Mouse (Mus musculus) hindbrain, postnatal 0 days (tissue): ENCODE results near the gene Aqp2. TPM values are rescaled to one million over a fixed set of nuclear protein-coding genes. Genes with fewer than 3 reads are reported as not detected.

Source experiments
- ATAC-seq: fragments of 200-750 bp; cut with Nextera tagmentation; 2 replicates; pipeline ENCODE4 v1.8.0; 2017; ENCODE audit warnings: mild to moderate bottlenecking, moderate TSS enrichment, moderate library complexity
- DNase-seq: peaks from one replicate; pipeline ENCODE4 v3.0.0-alpha.2; 2015; ENCODE audit warnings: low spot score
- H3K27ac ChIP-seq: fragments of 300-500 bp; sonication (generic); 2 replicates; pipeline ENCODE4 v1.5.1; 2014; ENCODE audit warnings: mild to moderate bottlenecking
- H3K27me3 ChIP-seq: fragments of 300-500 bp; sonication (generic); 2 replicates; pipeline ENCODE4 v1.6.1; 2014; ENCODE audit warnings: low read length, mixed read lengths; ENCODE audit not compliant: insufficient read depth
- H3K36me3 ChIP-seq: fragments of 300-500 bp; sonication (generic); 2 replicates; pipeline ENCODE4 v1.6.1; 2014; ENCODE audit warnings: low read length, mixed read lengths; ENCODE audit not compliant: insufficient read depth
- H3K4me1 ChIP-seq: fragments of 300-500 bp; sonication (generic); 2 replicates; pipeline ENCODE4 v1.6.1; 2014; ENCODE audit warnings: antibody characterized with exemption, low read length, mixed read lengths; ENCODE audit not compliant: insufficient read depth
- H3K4me2 ChIP-seq: fragments of 300-500 bp; sonication (generic); 2 replicates; pipeline ENCODE4 v1.6.1; 2014; ENCODE audit warnings: low read depth, mild to moderate bottlenecking, low read length, moderate library complexity, mixed read lengths
- H3K4me3 ChIP-seq: fragments of 300-500 bp; sonication (generic); 2 replicates; pipeline ENCODE4 v1.5.1; 2014; ENCODE audit warnings: low read length
- H3K9ac ChIP-seq: fragments of 300-500 bp; sonication (generic); replicated peaks from 2 replicates; pipeline ENCODE4 v1.6.1; 2014; ENCODE audit warnings: mild to moderate bottlenecking, low read length, moderate library complexity, mixed read lengths
- H3K9me3 ChIP-seq: fragments of 300-500 bp; sonication (generic); 2 replicates; pipeline ENCODE4 v1.6.1; 2016; ENCODE audit warnings: low read length, mixed read lengths
- CTCF ChIP-seq: IDR thresholded peaks from 2 replicates; pipeline ENCODE4 v1.5.1; 2016; ENCODE audit warnings: antibody characterized with exemption, control low read depth, low read depth
- WGBS: fragments of 180-500 bp; shearing (Covaris S2); extraction: QIAGEN DNeasy Blood & Tissue Kit; methylation state at CpG from one replicate; pipeline ENCODE4 v1.1.7; 2014; 5-methylcytosine and 5-hydroxymethylcytosine counted together
- polyA plus RNA-seq: library from polyadenylated mRNA; unstranded; fragments of >200 nt; fragmentation: Nextera tagmentation; extraction: Ambion mirVana; gene quantifications from 2 replicates; pipeline ENCODE4 v1.2.1, GENCODE M21; 2015
- total RNA-seq: library from RNA; depleted of rRNA; stranded (reverse); fragments of >200 nt; gene quantifications from 2 replicates; pipeline ENCODE4 v1.2.3, GENCODE M21; 2014

Gene Aqp2
- total and polyA plus RNA-seq, 2 experiments from 2014 or later: 0.10 TPM; not detected in 1

DNA sequence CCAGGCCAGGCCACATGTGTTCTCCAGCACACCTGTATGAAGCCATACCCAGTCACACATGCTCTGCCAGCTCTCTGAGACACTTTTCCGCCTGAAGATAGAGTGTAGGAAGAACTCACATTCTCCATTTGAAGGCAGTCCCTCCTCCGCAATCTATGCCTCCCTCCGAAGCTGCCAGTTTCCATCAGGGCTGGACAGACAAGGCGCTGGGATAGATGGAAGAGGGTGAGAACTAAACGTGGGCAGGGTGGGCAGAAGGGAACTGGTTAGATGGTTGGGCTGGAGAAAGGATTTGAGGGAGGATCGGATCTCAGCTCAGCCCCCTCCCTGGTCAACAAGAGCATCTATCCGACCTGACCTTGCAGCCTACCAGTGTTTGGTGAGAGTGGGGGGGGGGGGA lies 18.0 kb downstream of the Aqp2 start:
- Histone ChIP-seq H3K27ac (no peak overlapping the region), H3K36me3 (no peaks in the 10 kb centered on the region)

GRCm38 (mm10) chr15:99597596-99597995 lies 18.7 kb downstream of the Aqp2 start:
- no peak for TF ChIP-seq CTCF
- Histone ChIP-seq H3K27me3 (peaks cover 14% of the 10 kb centered on the region; the same call in 1 of the 2 replicates), H3K4me3 (no peak overlapping the region), H3K36me3 (no peaks in the 10 kb centered on the region), H3K4me2 (no peak overlapping the region), H3K9me3 (no peaks in the 10 kb centered on the region), H3K4me1 (peaks cover 7% of the 10 kb centered on the region; the same call in 1 of the 2 replicates), H3K9ac (no peak overlapping the region), H3K27ac (no peak overlapping the region)
- ATAC-seq (no peak), DNase-seq (no peak)
- WGBS: 64% methylated on average over 8 of the region's 8 CpGs

More for the DNA sequence above, 18.0 kb downstream of the Aqp2 start:
- H3K4me2 ChIP-seq: no peak overlapping the region
- peaks cover 7% of the 10 kb centered on the region; the same call in 1 of the 2 replicates for H3K4me1 ChIP-seq
- H3K9me3 ChIP-seq: no peaks in the 10 kb centered on the region
- 62% methylated on average over 7 of the region's 7 CpGs for WGBS
- peaks cover 19% of the 10 kb centered on the region; the same call in 1 of the 2 replicates for H3K27me3 ChIP-seq
- DNase-seq (no peak), ATAC-seq (no peak)
- H3K9ac ChIP-seq: no peak overlapping the region
- no peak overlapping the region for H3K4me3 ChIP-seq
- no peak for TF ChIP-seq CTCF

DNA sequence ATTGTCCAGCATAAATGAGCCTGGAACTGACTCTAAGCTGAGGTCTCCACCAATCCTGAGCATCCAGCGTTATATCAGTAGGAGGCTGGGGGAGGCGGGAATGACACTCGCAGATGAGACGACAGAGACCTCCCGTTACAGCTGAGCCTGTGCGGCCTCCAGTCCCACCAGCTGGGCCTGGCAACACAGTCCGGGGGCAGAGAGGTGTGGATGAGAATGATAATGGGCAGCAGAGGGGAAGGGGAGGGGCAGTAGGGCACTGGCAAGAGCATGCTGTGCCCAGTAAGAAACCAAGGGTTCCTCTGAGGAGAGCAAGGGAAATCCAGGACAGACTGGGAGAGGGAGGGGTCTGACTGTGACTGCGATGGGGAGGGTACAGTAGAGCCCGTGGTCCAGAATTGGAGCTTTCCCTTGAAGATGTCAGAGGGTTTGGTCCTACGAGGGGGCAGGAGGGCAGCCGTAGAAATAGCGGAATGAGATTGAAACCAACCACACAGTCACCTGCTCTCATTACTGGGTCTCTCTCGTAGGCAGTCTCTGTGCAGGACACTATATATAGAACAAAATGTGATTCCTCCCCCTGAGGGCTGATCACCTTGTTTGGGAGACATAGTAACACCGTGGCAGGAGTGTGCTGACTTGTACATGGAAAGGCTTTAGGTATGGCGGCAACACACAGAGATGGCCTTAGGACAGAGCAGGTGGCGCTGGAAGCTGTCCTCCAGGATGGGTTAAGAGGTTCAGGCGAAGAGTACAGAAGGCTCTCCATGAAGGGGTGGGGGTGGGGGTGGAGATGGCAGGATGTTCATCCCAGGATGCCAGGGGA lies 20.6 kb downstream of the Aqp2 start:
- 37% methylated on average over 17 of the region's 17 CpGs for WGBS
- Histone ChIP-seq H3K27ac (no peak overlapping the region), H3K4me3 (no peak overlapping the region), H3K9me3 (no peaks in the 10 kb centered on the region), H3K27me3 (no peaks in the 10 kb centered on the region; the same call in 1 of the 2 replicates), H3K4me2 (0 out of 2 replicates have a peak overlapping the region, but pooled peaks have one; percentile 7), H3K36me3 (no peaks in the 10 kb centered on the region), H3K4me1 (peaks cover 7% of the 10 kb centered on the region; the same call in 1 of the 2 replicates), H3K9ac (no peak overlapping the region)
- peak; percentile 57 for DNase-seq
- peak; percentile 58 for ATAC-seq
- no peak for TF ChIP-seq CTCF

DNA sequence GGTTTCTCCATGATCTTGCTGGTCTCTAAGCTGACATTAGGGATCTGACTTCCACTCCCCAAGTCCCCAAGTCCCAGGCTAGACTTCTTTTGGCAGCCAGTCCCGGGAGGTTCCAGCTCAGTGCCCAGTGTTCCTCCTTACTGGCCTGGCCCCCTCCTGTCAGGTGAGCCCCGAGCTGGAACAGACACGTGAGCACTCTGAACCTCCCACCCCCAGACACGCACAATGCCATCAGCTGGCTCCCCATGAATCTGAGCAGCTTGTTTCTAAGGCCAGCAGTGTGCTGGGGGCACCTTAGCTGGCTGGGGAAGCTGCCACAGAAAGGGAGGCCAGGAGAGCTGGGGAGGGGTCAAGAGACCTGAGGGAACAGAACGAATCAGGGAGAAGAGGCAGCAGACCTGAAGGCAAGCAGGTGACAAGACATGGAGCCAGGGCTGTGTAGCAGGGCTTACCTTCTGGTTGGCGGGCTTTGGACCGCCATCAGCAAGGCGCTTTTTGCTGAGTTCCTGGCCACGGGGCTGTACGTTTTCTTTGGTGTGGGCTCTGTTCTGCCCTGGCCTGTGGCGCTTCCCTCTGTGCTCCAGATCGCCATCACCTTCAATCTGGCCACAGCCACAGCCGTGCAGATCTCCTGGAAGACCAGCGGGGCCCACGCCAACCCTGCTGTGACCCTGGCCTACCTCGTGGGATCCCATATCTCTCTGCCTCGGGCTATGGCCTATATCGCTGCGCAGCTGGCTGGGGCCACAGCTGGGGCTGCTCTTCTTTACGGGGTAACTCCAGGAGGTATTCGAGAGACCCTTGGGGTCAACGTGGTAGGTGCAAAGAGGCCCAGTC lies 22.3 kb downstream of the Aqp2 start, which contains the start of gene Aqp6:
Aqp6 (plus strand) TSS at position 415 of the 837 bp plus-strand sequence.
- Histone ChIP-seq H3K27me3 (no peaks in the 10 kb centered on the region), H3K9me3 (no peaks in the 10 kb centered on the region), H3K9ac (peak within 1 kb of the TSS; percentile 17; the same call in 1 of the 2 replicates), H3K4me2 (no peak within 1 kb of the TSS), H3K27ac (peak within 1 kb of the TSS; percentile 56; the same call in 1 of the 2 replicates), H3K4me1 (peaks cover 7% of the 10 kb centered on the region; the same call in 1 of the 2 replicates), H3K36me3 (no peaks in the 10 kb centered on the region), H3K4me3 (no peak within 1 kb of the TSS)
- WGBS: 42% methylated on average over 22 of the region's 22 CpGs
- no peak for TF ChIP-seq CTCF
- DNase-seq (no peak), ATAC-seq (no peak)

DNA sequence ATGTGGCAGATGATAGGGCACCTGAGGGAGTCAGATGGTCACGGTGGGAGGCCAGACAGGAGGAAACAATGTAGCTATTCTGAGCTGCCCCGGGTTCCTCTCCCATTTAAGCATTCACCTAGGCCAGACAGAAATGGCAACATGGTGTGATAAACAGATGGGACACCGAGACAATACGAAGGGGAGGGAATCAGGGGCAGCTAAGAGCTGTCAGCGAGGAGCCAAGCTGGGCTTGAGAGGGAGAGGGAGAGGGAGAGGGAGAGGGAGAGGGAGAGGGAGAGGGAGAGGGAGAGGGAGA lies 22.9 kb downstream of the Aqp2 start:
- H3K9ac ChIP-seq: 0 out of 2 replicates have a peak overlapping the region, but pooled peaks have one; percentile 17

GRCm38 (mm10) chr15:99602206-99602820 lies 23.5 kb downstream of the Aqp2 start:
- DNase-seq (no peak), ATAC-seq (no peak)
- 59% methylated on average over 17 of the region's 17 CpGs for WGBS
- H3K27me3 ChIP-seq: no peaks in the 10 kb centered on the region
- no peak overlapping the region for H3K9ac ChIP-seq
- no peak overlapping the region for H3K4me3 ChIP-seq
- 0 out of 2 replicates have a peak overlapping the region, but pooled peaks have one; percentile 45 for H3K27ac ChIP-seq
- H3K4me2 ChIP-seq: no peak overlapping the region
- no peak for TF ChIP-seq CTCF
- peaks cover 9% of the 10 kb centered on the region for H3K4me1 ChIP-seq
- no peaks in the 10 kb centered on the region for H3K9me3 ChIP-seq
- no peaks in the 10 kb centered on the region for H3K36me3 ChIP-seq

More for the DNA sequence above, 22.9 kb downstream of the Aqp2 start:
- no peak for ATAC-seq
- 21% methylated on average over 4 of the region's 5 CpGs for WGBS
- Histone ChIP-seq H3K27me3 (no peaks in the 10 kb centered on the region), H3K27ac (peak overlapping the region; percentile 56; the same call in 1 of the 2 replicates), H3K36me3 (no peaks in the 10 kb centered on the region), H3K9me3 (no peaks in the 10 kb centered on the region), H3K4me1 (peaks cover 7% of the 10 kb centered on the region; the same call in 1 of the 2 replicates), H3K4me2 (no peak overlapping the region), H3K4me3 (no peak overlapping the region)
- no peak for DNase-seq
- no peak for TF ChIP-seq CTCF
